Mouse (Mus musculus) cortical plate, adult 2 months (tissue): ENCODE measurements around the gene Lpin2. TPM values are rescaled to one million over a fixed set of nuclear protein-coding genes. Genes with fewer than 3 reads are reported as not detected.

Experiments used
- H3K27ac ChIP-seq: fragments of 200-500 bp; 2 replicates; pipeline ENCODE4 v1.5.1; 2012; ENCODE audit warnings: low read length, control low read depth, inconsistent platforms; ENCODE audit not compliant: insufficient read depth
- H3K4me1 ChIP-seq: fragments of 200-500 bp; 2 replicates; pipeline ENCODE4 v1.6.1; 2011; ENCODE audit warnings: low read length; ENCODE audit not compliant: control insufficient read depth, insufficient read depth
- H3K4me3 ChIP-seq: fragments of 200-500 bp; 2 replicates; pipeline ENCODE4 v1.5.1; 2011; ENCODE audit warnings: mild to moderate bottlenecking, low read length, control low read depth; ENCODE audit not compliant: insufficient read depth
- CTCF ChIP-seq: fragments of 200-500 bp; IDR thresholded peaks from 2 replicates; pipeline ENCODE4 v1.5.1; 2011; ENCODE audit warnings: mild to moderate bottlenecking, control low read depth, low read length; ENCODE audit not compliant: insufficient read depth; ENCODE audit errors: extremely low read depth
- POLR2A ChIP-seq: fragments of 200-500 bp; IDR thresholded peaks from 2 replicates; pipeline ENCODE4 v1.6.1; 2011; ENCODE audit warnings: mild to moderate bottlenecking, low read length, control low read depth; ENCODE audit not compliant: insufficient read depth; ENCODE audit errors: extremely low read depth
- polyA plus RNA-seq: library from polyadenylated mRNA; depleted of rRNA; stranded (reverse); fragments of >200 nt; gene quantifications from 2 replicates; pipeline ENCODE4 v1.2.3, GENCODE M21; 2012

Lpin2 gene
- polyA plus RNA-seq, 1 experiment, result 33.9 TPM

GRCm38 (mm10) chr17:71273901-71274300 lies 91.5 kb downstream of the Lpin2 start:
- H3K27ac ChIP-seq, result no peak overlapping the region
- no peak overlapping the region for H3K4me3 ChIP-seq
- TF ChIP-seq POLR2A, result no peak
- no peak for TF ChIP-seq CTCF
- H3K4me1 ChIP-seq, result no peaks in the 10 kb centered on the region

- Histone ChIP-seq H3K27ac (no peak overlapping the region), H3K4me3 (no peak overlapping the region), H3K4me1 (no peaks in the 10 kb centered on the region)
Observed at GRCm38 (mm10) chr17:71276771-71277170, 94.4 kb downstream of the Lpin2 start.

GRCm38 (mm10) chr17:71277701-71278491 lies 95.5 kb downstream of the Lpin2 start:
- H3K4me1 ChIP-seq, result no peaks in the 10 kb centered on the region
- H3K4me3 ChIP-seq, result no peak overlapping the region
- no peak for TF ChIP-seq POLR2A
- no peak for TF ChIP-seq CTCF
- no peak overlapping the region for H3K27ac ChIP-seq

More at GRCm38 (mm10) chr17:71276771-71277170, 94.4 kb downstream of the Lpin2 start:
- TF ChIP-seq POLR2A (no peak), CTCF (no peak)

GRCm38 (mm10) chr17:71282716-71283115 lies 100.4 kb downstream of the Lpin2 start:
- Histone ChIP-seq H3K27ac (no peak overlapping the region), H3K4me3 (no peak overlapping the region), H3K4me1 (no peaks in the 10 kb centered on the region)
- TF ChIP-seq CTCF (no peak), POLR2A (no peak)

- Histone ChIP-seq H3K27ac (no peak overlapping the region), H3K4me3 (no peak overlapping the region), H3K4me1 (no peaks in the 10 kb centered on the region)
- TF ChIP-seq CTCF (no peak), POLR2A (no peak)
Observed at GRCm38 (mm10) chr17:71283237-71283636, 100.9 kb downstream of the Lpin2 start.

- TF ChIP-seq CTCF, result no peak
- TF ChIP-seq POLR2A, result no peak
- no peak overlapping the region for H3K27ac ChIP-seq
- no peak overlapping the region for H3K4me3 ChIP-seq
- peaks cover 2% of the 10 kb centered on the region; the same call in 1 of the 2 replicates for H3K4me1 ChIP-seq
Observed at GRCm38 (mm10) chr17:71284890-71285289, 102.5 kb downstream of the Lpin2 start.

GRCm38 (mm10) chr17:71285929-71286328 lies 103.6 kb downstream of the Lpin2 start:
- Histone ChIP-seq H3K4me3 (no peak overlapping the region), H3K27ac (no peak overlapping the region), H3K4me1 (peaks cover 2% of the 10 kb centered on the region; the same call in 1 of the 2 replicates)
- no peak for TF ChIP-seq POLR2A
- TF ChIP-seq CTCF, result no peak

GRCm38 (mm10) chr17:71287586-71287985 lies 105.2 kb downstream of the Lpin2 start:
- TF ChIP-seq CTCF (no peak), POLR2A (no peak)
- H3K4me3 ChIP-seq, result no peak overlapping the region
- H3K4me1 ChIP-seq, result peaks cover 2% of the 10 kb centered on the region; the same call in 1 of the 2 replicates
- H3K27ac ChIP-seq, result no peak overlapping the region

GRCm38 (mm10) chr17:71288145-71288758 lies 105.9 kb downstream of the Lpin2 start:
- no peak for TF ChIP-seq CTCF
- no peak for TF ChIP-seq POLR2A
- Histone ChIP-seq H3K27ac (no peak overlapping the region), H3K4me1 (peaks cover 2% of the 10 kb centered on the region; the same call in 1 of the 2 replicates), H3K4me3 (no peak overlapping the region)
